In the genomic region with DNA sequence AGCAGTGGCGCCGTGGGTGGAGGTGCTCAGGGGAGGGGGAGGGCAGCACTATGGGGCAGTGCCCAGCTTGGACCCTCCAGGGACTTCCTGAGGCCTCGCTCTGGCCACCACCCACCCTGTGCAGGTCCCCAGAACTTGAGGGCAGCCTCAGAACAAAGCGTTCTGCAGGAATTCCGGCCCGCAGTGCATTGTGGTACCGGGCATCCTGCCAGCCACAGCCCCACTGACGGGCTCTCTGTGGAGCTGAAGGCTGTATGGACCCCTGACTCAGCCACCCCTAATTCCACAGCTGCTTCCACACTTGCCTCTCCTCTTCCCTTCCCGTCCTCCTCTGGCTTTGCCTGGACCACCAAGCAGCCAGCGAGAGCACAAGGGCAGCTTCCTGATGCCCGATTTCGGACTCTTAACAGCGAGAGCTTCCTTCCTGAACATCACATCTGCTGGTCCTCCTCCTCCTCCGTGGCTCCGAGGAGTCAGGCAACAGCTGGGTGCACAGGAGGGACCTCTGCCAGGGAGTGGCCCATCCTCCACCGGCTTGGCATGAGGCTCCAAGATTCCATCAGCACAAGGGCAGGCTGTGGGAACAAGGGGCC, we compare ENCODE assay signal across 7 mouse cellular contexts. TPM values are rescaled to one million over a fixed set of nuclear protein-coding genes. Genes with fewer than 3 reads are reported as not detected.
DNase-seq lines count a peak whose midpoint lies in the region; ATAC-seq and TF ChIP-seq lines count a peak whose summit lies in the region.

No protein-coding gene starts in this region.

- no peak for TF ChIP-seq CTCF in liver, postnatal 0 days (IDR thresholded peaks at IDR 0.05; ENCODE audit: low read depth)

- H3K4me3 ChIP-seq in liver, postnatal 0 days (ENCODE audit: low read depth, low read length) = no peak overlapping the region
- H3K4me3 ChIP-seq in liver, embryonic 11.5 days (ENCODE audit: low read depth, low read length) = no peak overlapping the region
- no peak overlapping the region for H3K4me3 ChIP-seq in limb, embryonic 14.5 days (replicated peaks; ENCODE audit: low read length)

- no peak for TF ChIP-seq POLR2A in limb, embryonic 14.5 days (IDR thresholded peaks at IDR 0.05; ENCODE audit: borderline replicate concordance, extremely low read depth, insufficient read depth, insufficient read length)

- no peaks in the 10 kb centered on the region for H3K9me3 ChIP-seq in liver, postnatal 0 days (ENCODE audit: low read length)
- H3K9me3 ChIP-seq in liver, embryonic 11.5 days (ENCODE audit: control insufficient read depth, low read length) = no peaks in the 10 kb centered on the region
- no peaks in the 10 kb centered on the region for H3K9me3 ChIP-seq in limb, embryonic 14.5 days (ENCODE audit: control insufficient read depth, low read length)

- ATAC-seq in liver, postnatal 0 days = peak; percentile 53
- no peak for ATAC-seq in liver, embryonic 11.5 days (replicated peaks; ENCODE audit: low FRiP score)
- ATAC-seq in common myeloid progenitor, adult 5-6 weeks (replicated peaks; ENCODE audit: low read depth, poor library complexity, severe bottlenecking) = peak; percentile 51
- no peak for ATAC-seq in limb, embryonic 14.5 days (ENCODE audit: low FRiP score, low read depth)

- no peak overlapping the region for H3K9ac ChIP-seq in liver, postnatal 0 days (replicated peaks)
- no peak overlapping the region for H3K9ac ChIP-seq in liver, embryonic 11.5 days (ENCODE audit: low read depth, low read length)
- no peak overlapping the region for H3K9ac ChIP-seq in limb, embryonic 14.5 days (ENCODE audit: low read depth, low read length, severe bottlenecking)

- WGBS in liver, postnatal 0 days (ENCODE audit: insufficient replicate concordance) = 61% methylated on average over 16 of the region's 16 CpGs
- WGBS in liver, embryonic 11.5 days = 65% methylated on average over 16 of the region's 16 CpGs
- 61% methylated on average over 15 of the region's 16 CpGs for WGBS in limb, embryonic 14.5 days

- intact Hi-C loops in heart, postnatal 10 days (cut with DNase I) = no loop called here

- no peak overlapping the region for H3K27ac ChIP-seq in liver, postnatal 0 days (ENCODE audit: low read depth)
- H3K27ac ChIP-seq in liver, embryonic 11.5 days (ENCODE audit: low read depth, low read length) = no peak overlapping the region
- no peak overlapping the region; the same call in 1 of the 2 replicates for H3K27ac ChIP-seq in limb, embryonic 14.5 days (replicated peaks; ENCODE audit: low read depth, low read length)

- H3K4me1 ChIP-seq in liver, postnatal 0 days (ENCODE audit: insufficient read depth) = no peaks in the 10 kb centered on the region
- no peaks in the 10 kb centered on the region for H3K4me1 ChIP-seq in liver, embryonic 11.5 days (replicated peaks; ENCODE audit: control insufficient read depth, insufficient read depth, low read length)
- H3K4me1 ChIP-seq in limb, embryonic 14.5 days (ENCODE audit: control insufficient read depth, insufficient read depth, low read length) = peaks cover 10% of the 10 kb centered on the region; the same call in 1 of the 2 replicates

- H3K27me3 ChIP-seq in liver, postnatal 0 days (ENCODE audit: insufficient read depth, low read length) = no peaks in the 10 kb centered on the region
- H3K27me3 ChIP-seq in liver, embryonic 11.5 days (replicated peaks; ENCODE audit: control insufficient read depth, insufficient read depth, low read length) = no peaks in the 10 kb centered on the region
- no peaks in the 10 kb centered on the region for H3K27me3 ChIP-seq in limb, embryonic 14.5 days (ENCODE audit: control insufficient read depth, insufficient read depth, low read length)

- peak; percentile 43 for DNase-seq in liver, postnatal 0 days
- no peak for DNase-seq in liver, embryonic 11.5 days (ENCODE audit: low spot score)
- DNase-seq in heart, postnatal 10 days = peak; percentile 59 to 62
- peak; percentile 19 for DNase-seq in limb, embryonic 14.5 days (ENCODE audit: low spot score)
- no peak for DNase-seq in cerebellum, adult 9-11 months
- no peak for DNase-seq in spleen, adult 12 weeks (ENCODE audit: low spot score)

- no peak overlapping the region for H3K4me2 ChIP-seq in liver, postnatal 0 days (ENCODE audit: low read depth, low read length)
- H3K4me2 ChIP-seq in liver, embryonic 11.5 days = no peak overlapping the region
- no peak overlapping the region for H3K4me2 ChIP-seq in limb, embryonic 14.5 days (replicated peaks; ENCODE audit: low read depth, low read length, severe bottlenecking)

- H3K36me3 ChIP-seq in liver, postnatal 0 days (replicated peaks; ENCODE audit: insufficient read depth, low read length) = no peaks in the 10 kb centered on the region
- no peaks in the 10 kb centered on the region for H3K36me3 ChIP-seq in liver, embryonic 11.5 days (ENCODE audit: control insufficient read depth, insufficient read depth, low read length)
- no peaks in the 10 kb centered on the region for H3K36me3 ChIP-seq in limb, embryonic 14.5 days (ENCODE audit: control insufficient read depth, insufficient read depth, low read length)

- TF ChIP-seq EP300 in liver, postnatal 0 days (IDR thresholded peaks at IDR 0.05; ENCODE audit: low read depth) = no peak

RNA-seq across cellular contexts. Expression of gene Gata2, which starts 46.2 kb away (rescaled TPM):
- polyA plus RNA-seq in liver, postnatal 0 days (2015; fragmentation: Nextera tagmentation; extraction: Ambion mirVana) = 4.1 and 4.4 TPM in 2 replicates
- 13.3 and 15.9 TPM in 2 replicates for polyA plus RNA-seq in liver, embryonic 11.5 days (2014; fragmentation: Nextera tagmentation; extraction: Ambion mirVana)
- 48.1 and 78.8 TPM in 2 replicates for total RNA-seq in common myeloid progenitor, adult 5-6 weeks (2017)
- total RNA-seq in heart, postnatal 10 days (2021) = 10 to 100 TPM; 20.7 to 23.3 TPM
- 15.7 and 18.4 TPM in 2 replicates for polyA plus RNA-seq in limb, embryonic 14.5 days (2012; rRNA removed)
- 18.1 and 19.3 TPM in 2 replicates for polyA plus RNA-seq in limb, embryonic 14.5 days (2014; fragmentation: Nextera tagmentation; extraction: Ambion mirVana)

Comparison
In these comparisons a context has a peak if more than half of its experiments do, and no peak if none do; other contexts are left out.
1. ATAC-seq: peak in liver, postnatal 0 days (single experiment) and common myeloid progenitor, adult 5-6 weeks (single experiment); none in liver, embryonic 11.5 days (single experiment) and limb, embryonic 14.5 days (single experiment).
2. DNase-seq: peak in liver, postnatal 0 days (single experiment), heart, postnatal 10 days (2 of 2) and limb, embryonic 14.5 days (single experiment); none in liver, embryonic 11.5 days (single experiment), cerebellum, adult 9-11 months (single experiment) and spleen, adult 12 weeks (single experiment).